8 mouse cellular contexts compared by ENCODE assay signal in the genomic region with DNA sequence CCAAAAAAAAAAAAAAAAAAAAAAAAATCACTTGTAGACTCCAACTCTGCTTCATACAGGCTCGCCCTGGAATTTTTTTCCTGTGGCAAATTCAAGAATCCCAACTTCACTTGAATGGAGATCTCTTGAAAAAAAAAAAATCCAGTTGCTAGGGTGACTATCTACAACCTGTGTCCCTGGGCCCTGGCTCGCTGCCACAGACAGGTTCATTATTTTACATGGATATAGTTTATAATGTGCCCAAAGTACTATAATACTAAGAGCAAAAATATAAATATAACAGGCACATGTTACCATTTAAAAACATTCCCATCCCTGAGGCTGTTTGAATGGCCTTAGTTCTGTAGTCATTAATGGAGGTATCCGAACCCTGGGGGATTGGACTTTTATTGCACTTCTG. TPM values are rescaled to one million over a fixed set of nuclear protein-coding genes. Genes with fewer than 3 reads are reported as not detected.
DNase-seq lines count a peak whose midpoint lies in the region; ATAC-seq and TF ChIP-seq lines count a peak whose summit lies in the region.

No protein-coding gene starts in this region.

- no peaks in the 10 kb centered on the region for H3K27me3 ChIP-seq in erythroblast, embryonic 14.5 days (ENCODE audit: control insufficient read depth)
- H3K27me3 ChIP-seq in limb, embryonic 14.5 days (ENCODE audit: control insufficient read depth, insufficient read depth, low read length), result no peaks in the 10 kb centered on the region
- no peaks in the 10 kb centered on the region for H3K27me3 ChIP-seq in small intestine, adult 2 months (ENCODE audit: control insufficient read depth, insufficient read depth, low read length)

- DNase-seq in right cerebral cortex, postnatal 14 days, result peak; percentile 21
- no peak for DNase-seq in right cerebral cortex, postnatal 36 days (ENCODE audit: low spot score in 2 of 2)
- DNase-seq in limb, embryonic 14.5 days (ENCODE audit: low spot score), result no peak
- DNase-seq in urinary bladder, postnatal 25 days (ENCODE audit: low spot score), result no peak
- no peak for DNase-seq in frontal cortex, adult 2 months (ENCODE audit: extremely low spot score in 1 of 2, low spot score in 1 of 2)

- 39% methylated on average over 3 of the region's 3 CpGs for WGBS in limb, embryonic 14.5 days
- WGBS in small intestine, adult 2 months, result 39% methylated on average over 3 of the region's 3 CpGs

- H3K27ac ChIP-seq in limb, embryonic 14.5 days (replicated peaks; ENCODE audit: low read depth, low read length), result peak overlapping the region; percentile 69; the same call in 1 of the 2 replicates
- no peak overlapping the region for H3K27ac ChIP-seq in small intestine, adult 2 months (ENCODE audit: insufficient read depth, low read depth, low read length)

- ATAC-seq in erythroblast, adult 5-6 weeks (replicated peaks; ENCODE audit: low FRiP score, poor library complexity, severe bottlenecking), result no peak
- no peak for ATAC-seq in limb, embryonic 14.5 days (ENCODE audit: low FRiP score, low read depth)

- 0 out of 2 replicates have a peak overlapping the region, but pooled peaks have one; percentile 63 for H3K9ac ChIP-seq in limb, embryonic 14.5 days (ENCODE audit: low read depth, low read length, severe bottlenecking)

- no peak for TF ChIP-seq CTCF in small intestine, adult 2 months (IDR thresholded peaks at IDR 0.05; ENCODE audit: extremely low read depth, insufficient read length, insufficient replicate concordance, low read depth, low read length)

- no peak for TF ChIP-seq POLR2A in limb, embryonic 14.5 days (IDR thresholded peaks at IDR 0.05; ENCODE audit: borderline replicate concordance, extremely low read depth, insufficient read depth, insufficient read length)
- TF ChIP-seq POLR2A in small intestine, adult 2 months (IDR thresholded peaks at IDR 0.05; ENCODE audit: low read depth, low read length), result no peak

- H3K9me3 ChIP-seq in erythroblast, embryonic 14.5 days (ENCODE audit: control insufficient read depth, low read length), result no peaks in the 10 kb centered on the region
- no peaks in the 10 kb centered on the region for H3K9me3 ChIP-seq in limb, embryonic 14.5 days (ENCODE audit: control insufficient read depth, low read length)

- peaks cover 2% of the 10 kb centered on the region; the same call in 1 of the 2 replicates for H3K36me3 ChIP-seq in erythroblast, embryonic 14.5 days (ENCODE audit: control insufficient read depth)
- H3K36me3 ChIP-seq in limb, embryonic 14.5 days (ENCODE audit: control insufficient read depth, insufficient read depth, low read length), result 0 out of 2 replicates have a peak, but pooled peaks cover 2% of the 10 kb centered on the region
- no peaks in the 10 kb centered on the region for H3K36me3 ChIP-seq in small intestine, adult 2 months (ENCODE audit: control insufficient read depth, insufficient read depth, low read length)

- H3K4me1 ChIP-seq in erythroblast, embryonic 14.5 days (ENCODE audit: control insufficient read depth), result peaks cover 16% of the 10 kb centered on the region
- peaks cover 9% of the 10 kb centered on the region for H3K4me1 ChIP-seq in limb, embryonic 14.5 days (ENCODE audit: control insufficient read depth, insufficient read depth, low read length)
- no peaks in the 10 kb centered on the region for H3K4me1 ChIP-seq in small intestine, adult 2 months (ENCODE audit: control insufficient read depth, insufficient read depth, insufficient read length, low read length)

- peak overlapping the region; percentile 74 for H3K4me2 ChIP-seq in limb, embryonic 14.5 days (replicated peaks; ENCODE audit: low read depth, low read length, severe bottlenecking)

- peak overlapping the region; percentile 73 for H3K4me3 ChIP-seq in erythroblast, embryonic 14.5 days (replicated peaks)
- peak overlapping the region; percentile 57 for H3K4me3 ChIP-seq in limb, embryonic 14.5 days (replicated peaks; ENCODE audit: low read length)
- H3K4me3 ChIP-seq in small intestine, adult 2 months (ENCODE audit: low read depth, low read length), result peak overlapping the region; percentile 72

RNA-seq across cellular contexts. Expression of gene Pcnx4, which starts 0.6 kb away (rescaled TPM):
- polyA plus RNA-seq in erythroblast, embryonic 14.5 days (2012), result 0.03 and 0.05 TPM in 2 replicates
- 0.63 and 0.77 TPM in 2 replicates for total RNA-seq in erythroblast, adult 5-6 weeks (2015; ENCODE audit: low replicate concordance)
- 0.14 TPM in 1 of 2 replicates, not detected in the other for total RNA-seq in erythroblast, adult 5-6 weeks (2017; ENCODE audit: low replicate concordance)
- polyA plus RNA-seq in limb, embryonic 14.5 days (2012; rRNA removed), result 10.1 and 10.2 TPM in 2 replicates
- polyA plus RNA-seq in limb, embryonic 14.5 days (2014; fragmentation: Nextera tagmentation; extraction: Ambion mirVana), result 12.4 and 13.5 TPM in 2 replicates
- 0.43 and 0.51 TPM in 2 replicates for polyA plus RNA-seq in small intestine, adult 2 months (2012; rRNA removed)
- polyA plus RNA-seq in frontal cortex, adult 2 months (2012; rRNA removed), result 17.9 and 19.6 TPM in 2 replicates
